Mouse (Mus musculus): ENCODE results near the gene Srrm4.

Gene Srrm4

DNA sequence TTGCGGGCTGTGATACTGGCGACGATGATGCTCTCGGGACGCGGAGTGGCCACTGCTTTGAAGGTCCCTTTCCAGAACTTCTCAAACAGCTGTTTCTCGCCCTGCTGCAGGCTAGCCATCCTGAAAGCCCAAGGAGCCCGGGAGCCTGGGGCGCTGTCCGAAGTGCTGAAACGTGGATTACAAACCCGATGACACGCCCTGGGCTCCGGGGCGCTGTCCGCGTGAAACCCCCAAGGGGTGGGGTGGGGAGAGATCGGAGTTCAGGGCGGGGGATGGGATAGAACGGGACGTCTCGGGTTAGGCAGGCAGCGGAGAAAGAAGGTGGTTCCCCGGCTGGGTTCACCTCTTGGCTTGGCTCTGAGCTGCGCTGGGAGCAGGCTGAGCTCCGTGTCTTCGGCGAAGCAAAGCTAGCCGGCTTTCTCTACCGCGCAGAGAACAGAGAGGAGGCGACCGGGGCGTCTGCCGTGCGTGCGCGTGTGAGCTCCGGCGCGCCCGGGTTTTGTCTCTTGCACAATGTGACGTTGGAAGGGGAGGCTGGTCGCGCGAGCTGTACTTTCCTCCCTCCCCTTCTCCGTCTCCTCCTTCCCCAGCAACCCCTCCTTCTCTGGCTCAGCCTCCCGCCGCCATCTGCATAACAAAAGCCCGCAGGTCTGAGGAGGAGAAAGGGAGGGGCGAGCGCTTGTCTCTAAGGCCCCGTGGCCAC is at the start of gene Srrm4:
Gene Srrm4, minus strand, starts transcription at position 472 of the 703 bp plus-strand sequence.
- DNase-seq = peak; percentile 91

GRCm38 (mm10) chr5:116592801-116593430 is 1.3 kb upstream of the Srrm4 start:
- peak; percentile 74 for DNase-seq

- no peak for DNase-seq
These were observed 608 bp upstream of the Srrm4 start for GRCm38 (mm10) chr5:116592049-116592800.

GRCm38 (mm10) chr5:116590698-116591097 is 919 bp downstream of the Srrm4 start:
- DNase-seq = no peak

- DNase-seq = no peak
These were observed 2.0 kb downstream of the Srrm4 start for GRCm38 (mm10) chr5:116589631-116590030.

- DNase-seq = no peak
These were observed 2.8 kb downstream of the Srrm4 start for GRCm38 (mm10) chr5:116588836-116589235.

DNA sequence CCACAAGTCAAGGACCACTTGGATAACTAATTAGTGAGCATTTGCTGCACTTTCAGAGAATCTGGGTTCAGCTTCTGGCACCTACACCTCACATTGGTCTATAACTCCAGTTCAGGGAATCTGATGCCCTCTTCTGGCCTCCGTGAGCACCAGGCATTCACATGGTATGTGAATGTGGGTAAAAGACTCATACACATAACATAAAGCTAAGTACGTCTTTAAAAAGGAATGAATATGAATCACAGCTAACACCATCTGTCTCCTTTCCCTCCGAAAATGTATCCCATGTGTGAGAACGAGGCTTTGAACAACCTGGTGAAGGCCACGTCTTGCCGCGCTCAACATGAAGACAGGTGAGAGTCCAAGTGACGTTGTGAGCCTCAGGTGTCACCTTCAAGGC is 12.1 kb downstream of the Srrm4 start:
- DNase-seq = no peak

DNA sequence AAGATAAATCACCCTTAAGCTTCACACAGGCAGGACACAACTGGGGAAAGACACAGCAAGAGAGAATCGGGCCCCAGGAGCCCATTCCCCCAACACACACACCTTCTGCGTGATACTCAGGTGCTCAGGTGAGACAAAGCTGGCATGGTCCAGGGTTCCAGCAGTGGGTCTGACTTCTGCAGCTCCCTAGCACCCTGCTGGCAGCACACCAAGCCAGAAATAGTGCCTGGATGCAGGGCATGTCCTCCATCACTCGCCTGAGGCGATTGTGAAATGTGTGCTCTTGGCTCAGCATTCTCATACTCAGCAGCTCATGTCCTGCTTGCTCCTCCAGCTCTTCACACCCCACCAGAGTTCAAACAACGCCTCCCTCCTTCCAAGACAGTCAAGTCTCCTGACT is 14.5 kb downstream of the Srrm4 start:
- no peak for DNase-seq

DNA sequence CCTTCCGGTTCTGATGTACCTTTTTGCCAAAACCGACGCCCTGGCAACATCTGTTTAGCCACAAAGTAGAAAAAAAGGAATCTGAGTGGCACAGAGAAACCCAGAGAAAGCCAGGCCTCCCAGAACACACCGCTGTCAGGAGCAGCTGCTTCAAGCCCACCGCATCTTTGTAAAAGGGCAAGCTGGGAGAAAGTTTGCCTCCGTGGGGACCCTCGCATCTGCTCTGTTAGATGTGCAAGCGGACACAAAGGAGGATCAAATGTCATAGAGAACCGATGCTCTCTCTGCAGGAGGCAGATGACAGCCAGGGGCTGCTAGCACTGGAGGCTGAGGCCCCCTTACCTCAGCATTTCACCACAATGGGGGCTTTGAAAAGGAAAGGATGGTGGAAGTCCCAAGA is 18.3 kb downstream of the Srrm4 start:
- no peak for DNase-seq

GRCm38 (mm10) chr5:116571936-116572335 is 19.7 kb downstream of the Srrm4 start:
- DNase-seq = peak; percentile 58

- peak; percentile 50 for DNase-seq
These were observed 20.3 kb downstream of the Srrm4 start for GRCm38 (mm10) chr5:116571232-116571861.

DNA sequence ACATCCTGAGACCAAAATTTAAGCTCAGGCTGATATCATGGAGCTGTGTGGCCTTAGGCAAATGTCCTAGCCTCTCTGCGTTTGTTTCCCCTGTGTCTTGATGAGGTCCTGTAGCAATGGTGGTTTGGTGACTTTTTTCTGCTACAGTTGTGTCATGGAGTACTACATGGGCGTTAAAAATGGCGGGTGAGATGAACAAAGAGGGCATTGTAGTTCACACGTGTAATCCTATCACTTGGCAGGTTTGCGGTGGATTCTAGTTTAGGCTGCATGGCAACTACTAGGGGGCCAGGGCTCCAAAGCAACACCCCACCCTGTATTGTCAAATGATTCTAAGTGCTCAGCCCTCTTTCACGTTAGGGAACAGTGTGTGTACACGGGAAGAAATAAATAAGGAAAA is 21.1 kb downstream of the Srrm4 start:
- no peak for DNase-seq

DNA sequence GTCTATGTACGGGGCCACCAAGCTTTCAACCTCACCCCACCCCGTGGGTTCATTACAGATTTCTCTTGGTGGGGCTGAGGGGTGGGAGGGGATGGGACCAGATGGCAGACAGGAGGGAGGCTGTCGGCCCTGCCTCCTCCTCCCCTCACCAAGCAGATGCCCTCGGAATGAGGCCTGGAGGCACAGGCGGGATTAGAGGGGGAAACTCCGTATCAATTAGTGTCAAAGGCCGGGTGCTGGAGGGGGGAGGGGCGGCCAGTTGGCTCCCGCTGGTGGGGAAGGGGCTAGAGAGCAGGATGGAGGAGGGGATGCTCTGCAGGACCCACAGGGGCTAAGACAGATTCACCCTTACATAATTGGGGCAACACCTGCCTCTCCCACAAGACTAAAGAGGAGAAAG is 22.0 kb downstream of the Srrm4 start:
- no peak for DNase-seq

DNA sequence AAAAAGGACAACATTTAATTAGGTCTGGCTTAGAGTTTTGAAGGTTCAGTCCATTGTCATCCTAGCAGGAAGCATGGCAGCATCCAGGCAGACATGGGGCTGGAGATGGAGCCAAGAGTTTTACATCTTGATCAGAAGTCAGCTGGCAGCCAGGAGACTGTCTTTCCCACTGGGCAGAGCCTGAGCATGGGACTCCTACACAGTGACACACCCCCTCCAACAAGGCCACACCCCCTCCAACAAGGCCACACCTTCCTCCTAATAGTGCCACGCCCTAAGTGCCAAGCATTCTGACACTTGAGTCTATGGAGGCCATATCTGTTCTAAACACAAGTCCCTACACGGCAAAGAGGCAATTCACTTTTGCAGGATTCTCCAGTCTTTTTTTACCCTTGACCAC is 23.6 kb downstream of the Srrm4 start:
- no peak for DNase-seq

DNA sequence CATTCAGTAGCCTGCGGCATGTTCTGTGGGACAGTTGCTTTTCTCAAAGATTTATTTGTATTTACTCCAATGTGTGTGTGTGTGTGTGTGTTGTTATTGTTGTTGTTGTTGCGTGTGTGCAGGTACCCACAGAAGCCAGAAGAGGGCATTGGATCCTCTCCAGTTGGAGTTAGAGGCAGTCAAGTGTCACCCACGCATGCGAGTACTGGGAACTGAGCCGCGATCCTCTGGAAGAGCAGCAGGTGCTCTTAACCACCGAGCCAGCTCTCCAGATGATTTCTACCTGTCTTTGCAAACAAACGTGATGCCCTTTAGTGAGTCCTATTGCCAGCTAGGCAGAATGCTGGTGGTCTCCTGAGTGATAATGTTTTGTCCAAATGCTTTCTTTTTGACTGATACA is 24.3 kb downstream of the Srrm4 start:
- no peak for DNase-seq

- DNase-seq = no peak
These were observed 25.1 kb downstream of the Srrm4 start for GRCm38 (mm10) chr5:116566385-116567045.

DNA sequence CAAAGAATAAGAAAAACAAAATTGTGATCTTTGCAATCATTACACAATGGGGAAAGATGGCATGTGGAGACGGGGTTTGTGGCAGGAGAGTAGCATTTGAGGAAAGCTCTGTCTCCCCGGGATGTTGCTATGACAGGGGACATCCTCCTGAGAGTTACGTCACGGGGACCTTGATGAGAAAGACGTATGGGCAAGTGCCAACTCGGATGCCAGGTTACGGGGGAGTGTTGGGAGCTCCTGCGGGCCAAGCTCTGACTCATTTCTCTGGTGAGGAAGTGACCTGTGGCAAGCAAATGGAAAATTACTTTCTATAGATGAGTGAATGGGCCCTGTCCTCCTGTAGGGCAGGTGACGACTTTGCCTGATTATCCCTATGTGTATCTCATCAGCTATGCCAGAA is 26.0 kb downstream of the Srrm4 start:
- peak; percentile 75 for DNase-seq

DNA sequence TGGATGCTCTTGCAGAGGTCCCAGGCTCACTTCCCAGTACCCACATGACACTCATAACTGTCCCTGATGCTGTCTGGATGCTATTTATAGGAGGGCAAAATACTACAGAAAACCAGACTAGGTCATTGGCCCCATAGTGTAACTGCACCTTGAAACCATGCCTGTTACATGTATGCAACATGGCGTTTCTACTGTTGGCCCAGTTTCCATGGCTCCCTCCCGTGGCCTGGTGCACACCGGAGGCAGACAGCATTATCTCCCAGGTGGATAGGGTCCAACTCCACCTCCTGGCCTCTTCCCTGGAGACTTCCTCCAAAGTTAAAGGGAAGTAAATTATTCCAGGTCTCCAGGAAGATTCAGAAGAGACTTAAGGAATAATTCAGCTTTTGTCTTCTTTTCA is 27.2 kb downstream of the Srrm4 start:
- no peak for DNase-seq

DNA sequence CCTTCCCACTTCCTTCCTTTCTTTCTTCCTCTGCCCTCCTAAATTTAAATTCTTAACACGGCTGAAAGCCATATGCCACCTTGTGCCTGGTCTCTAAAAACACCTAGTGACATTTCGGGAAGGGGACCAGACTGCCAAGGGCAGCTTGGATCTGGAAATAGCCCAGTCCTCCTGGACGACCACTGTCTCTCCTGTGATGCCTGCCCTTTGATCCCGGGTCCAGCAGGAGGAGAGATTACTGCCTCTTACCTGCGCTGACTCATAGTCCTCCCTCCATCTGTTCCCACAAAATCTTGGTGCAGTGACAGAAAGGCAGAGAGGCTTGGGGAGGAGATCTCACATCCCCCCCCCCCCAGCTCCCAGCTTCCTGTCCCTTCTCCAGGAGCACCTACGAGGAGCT is 27.9 kb downstream of the Srrm4 start:
- peak; percentile 78 for DNase-seq

DNA sequence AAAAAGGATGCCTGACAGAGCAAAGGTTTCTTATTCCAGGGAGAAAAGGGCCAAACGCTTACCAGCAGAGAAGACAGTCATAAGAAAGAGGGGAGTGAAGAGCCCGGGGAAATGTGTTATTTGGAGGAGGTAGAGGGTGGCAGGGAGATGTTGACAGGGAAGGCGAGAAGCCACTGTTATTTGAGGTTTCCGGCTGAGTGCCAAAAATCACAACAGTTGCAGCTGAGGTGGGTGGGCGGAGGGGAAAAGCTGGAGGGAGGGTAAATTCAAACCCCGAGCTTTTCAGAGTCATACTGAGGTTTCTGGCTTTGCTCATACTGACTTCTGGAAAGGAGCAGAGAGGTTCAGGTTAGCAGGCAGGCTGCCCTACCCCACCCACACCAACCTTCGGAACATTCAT is 32.5 kb downstream of the Srrm4 start:
- no peak for DNase-seq

DNA sequence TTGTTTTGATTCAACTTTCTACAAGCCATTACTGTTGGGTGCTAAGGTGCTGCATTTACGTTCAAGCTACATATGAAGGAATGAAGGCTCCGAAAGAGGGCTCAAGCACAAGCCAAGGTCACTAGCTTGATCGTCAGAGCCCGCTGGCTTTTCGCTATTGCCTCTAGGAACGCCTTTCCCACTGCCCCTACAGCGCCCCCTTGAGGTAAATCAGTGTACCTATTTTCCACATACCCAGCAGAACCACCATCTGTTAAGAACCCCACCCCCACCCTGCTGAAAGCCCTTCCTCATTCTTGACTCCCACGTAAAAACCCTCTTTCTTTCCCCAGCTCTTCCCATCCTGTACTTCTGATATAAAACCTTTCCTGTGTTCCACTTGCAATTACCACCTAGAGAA is 35.0 kb downstream of the Srrm4 start:
- DNase-seq = no peak

- no peak for DNase-seq
These were observed 37.7 kb downstream of the Srrm4 start for GRCm38 (mm10) chr5:116553868-116554267.

DNA sequence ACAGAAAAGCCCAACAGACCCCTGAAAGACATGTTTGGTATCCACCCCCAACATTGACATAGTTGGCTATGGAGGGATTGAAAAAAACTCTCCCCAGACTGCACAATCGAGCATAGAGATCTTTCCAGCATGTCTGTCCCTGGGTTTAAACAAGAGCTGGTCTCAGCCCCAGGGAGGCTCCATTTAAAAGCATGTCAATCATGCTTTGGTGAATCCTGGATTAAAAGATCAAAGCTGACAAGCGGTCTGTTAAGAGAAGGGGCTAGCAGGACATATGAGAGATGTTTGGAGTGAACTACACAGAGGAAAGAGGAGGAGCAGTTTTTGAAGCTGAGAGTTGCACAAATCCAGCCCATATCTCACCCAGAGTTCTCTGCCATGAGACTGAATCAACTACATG is 38.5 kb downstream of the Srrm4 start:
- DNase-seq = no peak
